Mouse (Mus musculus): ENCODE measurements around the gene Dnajc1.

DNA sequence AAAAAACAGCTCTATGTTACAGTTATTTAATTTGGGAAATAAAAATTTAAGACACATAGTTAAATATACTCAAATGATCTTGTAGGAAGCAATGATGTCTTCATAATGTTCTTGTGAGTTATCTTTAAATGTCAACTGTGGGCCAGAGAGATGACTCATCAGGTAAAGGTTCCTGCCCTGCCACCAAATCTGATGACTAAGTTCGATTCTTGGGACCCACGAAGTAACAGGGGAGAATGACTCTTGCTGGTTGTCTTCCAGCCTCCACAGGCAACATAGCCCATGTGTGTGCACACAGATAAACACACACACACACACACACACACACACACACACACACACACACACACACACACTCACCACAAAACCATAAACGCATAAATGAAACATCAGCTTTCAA lies 22.6 kb upstream of the Dnajc1 start:
- TF ChIP-seq CTCF (IDR thresholded peaks at IDR 0.05; ENCODE audit: low read depth) (no peak), EP300 (optimal IDR thresholded peaks at IDR 0.05) (no peak)

Data from stomach, postnatal 0 days (tissue).